Mouse (Mus musculus) megakaryocyte, embryonic 14.5 days (primary cell): Measurements from ENCODE around the gene Mtm1. TPM values are rescaled to one million over a fixed set of nuclear protein-coding genes. Genes with fewer than 3 reads are reported as not detected.

ENCODE experiments used
- H3K27me3 ChIP-seq: replicated peaks from 2 replicates; pipeline ENCODE3; 2012; ENCODE audit warnings: inconsistent platforms
- H3K36me3 ChIP-seq: replicated peaks from 2 replicates; pipeline ENCODE3; 2012; ENCODE audit warnings: low read length, inconsistent platforms, mixed read lengths
- H3K4me1 ChIP-seq: 2 replicates; pipeline ENCODE4 v1.6.1; 2012; ENCODE audit warnings: inconsistent platforms
- H3K4me3 ChIP-seq: replicated peaks from 2 replicates; pipeline ENCODE3; 2012; ENCODE audit warnings: moderate library complexity, mild to moderate bottlenecking, inconsistent platforms
- H3K9me3 ChIP-seq: 2 replicates; pipeline ENCODE4 v1.6.1; 2012; ENCODE audit warnings: inconsistent platforms
- FLI1 ChIP-seq: IDR thresholded peaks from 2 replicates; pipeline ENCODE4 v1.6.1; 2012; ENCODE audit warnings: low read length, inconsistent platforms, mixed read lengths
- GATA1 ChIP-seq: IDR thresholded peaks from 3 replicates; pipeline ENCODE4 v1.6.1; 2012; ENCODE audit warnings: mixed read lengths, low read length, inconsistent platforms, borderline replicate concordance
- polyA plus RNA-seq: library from polyadenylated mRNA; stranded (reverse); fragments of >175 nt; gene quantifications from 2 replicates; pipeline ENCODE4 v1.2.3, GENCODE M21; 2012; ENCODE audit warnings: low replicate concordance; ENCODE audit not compliant: insufficient read depth

Mtm1 gene
- polyA plus RNA-seq = 0.39 TPM in 1 of 2 replicates, not detected in the other

- peaks cover 7% of the 10 kb centered on the region for H3K4me1 ChIP-seq
Observed at GRCm38 (mm10) chrX:71210467-71210866, at the start of gene Mtm1. Gene Mtm1 (plus strand): TSS chrX:71210767.

DNA sequence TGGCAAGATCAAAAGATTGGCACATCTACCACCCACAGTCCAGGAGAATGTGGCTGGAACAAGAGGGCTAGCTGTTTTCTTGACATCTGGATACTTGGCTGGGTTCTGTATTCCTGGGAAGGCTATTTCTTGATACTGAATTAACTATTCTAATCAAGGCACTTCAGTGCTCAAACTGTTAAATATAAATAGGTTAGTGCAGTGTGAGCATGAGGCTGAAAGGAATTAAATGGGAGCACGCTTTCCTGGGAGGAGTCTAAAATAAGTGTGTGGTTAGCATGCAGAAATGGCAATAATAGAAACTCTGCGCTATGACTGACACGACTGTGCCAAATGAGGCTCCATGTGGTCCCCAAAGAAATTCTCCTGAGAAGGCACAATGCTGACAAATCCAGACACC lies 29.0 kb upstream of the Mtm1 start:
- Histone ChIP-seq H3K9me3 (no peaks in the 10 kb centered on the region), H3K4me1 (peaks cover 17% of the 10 kb centered on the region), H3K36me3 (no peaks in the 10 kb centered on the region), H3K27me3 (peaks cover 34% of the 10 kb centered on the region), H3K4me3 (no peak overlapping the region)
- no peak for TF ChIP-seq FLI1
- TF ChIP-seq GATA1 = no peak

More at GRCm38 (mm10) chrX:71210467-71210866, at the start of gene Mtm1:
- Histone ChIP-seq H3K9me3 (no peaks in the 10 kb centered on the region), H3K4me3 (no peak within 1 kb of the TSS), H3K36me3 (no peaks in the 10 kb centered on the region), H3K27me3 (peaks cover 4% of the 10 kb centered on the region)
- TF ChIP-seq GATA1 (no peak), FLI1 (no peak)

- H3K9me3 ChIP-seq = no peaks in the 10 kb centered on the region
- no peak for TF ChIP-seq GATA1
- no peak for TF ChIP-seq FLI1
- peaks cover 39% of the 10 kb centered on the region for H3K27me3 ChIP-seq
- peaks cover 17% of the 10 kb centered on the region for H3K4me1 ChIP-seq
- no peak overlapping the region for H3K4me3 ChIP-seq
- H3K36me3 ChIP-seq = no peaks in the 10 kb centered on the region
Observed at GRCm38 (mm10) chrX:71183671-71184070, 26.9 kb upstream of the Mtm1 start.

DNA sequence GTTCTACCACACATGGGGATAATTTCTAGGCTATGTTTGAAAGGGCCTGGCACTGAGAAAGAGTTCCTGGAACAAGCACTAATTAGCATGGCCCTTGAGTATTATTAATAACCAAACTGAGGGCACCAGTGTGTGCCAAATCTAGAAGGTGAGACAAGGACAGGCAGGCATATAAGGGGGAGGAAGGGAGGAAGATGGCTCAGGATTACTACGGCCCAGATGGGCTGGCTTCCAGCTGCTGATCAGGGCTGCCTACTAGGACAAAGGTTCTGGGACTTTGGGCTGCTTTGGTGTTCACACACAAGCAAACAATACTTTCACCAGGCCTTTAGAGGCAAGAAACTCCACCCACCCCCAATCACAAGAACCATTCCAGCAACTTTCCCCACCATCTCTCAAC lies 24.2 kb upstream of the Mtm1 start:
- Histone ChIP-seq H3K4me3 (no peak overlapping the region), H3K4me1 (peaks cover 12% of the 10 kb centered on the region), H3K9me3 (no peaks in the 10 kb centered on the region), H3K36me3 (no peaks in the 10 kb centered on the region), H3K27me3 (peaks cover 48% of the 10 kb centered on the region)
- TF ChIP-seq GATA1 (no peak), FLI1 (no peak)

DNA sequence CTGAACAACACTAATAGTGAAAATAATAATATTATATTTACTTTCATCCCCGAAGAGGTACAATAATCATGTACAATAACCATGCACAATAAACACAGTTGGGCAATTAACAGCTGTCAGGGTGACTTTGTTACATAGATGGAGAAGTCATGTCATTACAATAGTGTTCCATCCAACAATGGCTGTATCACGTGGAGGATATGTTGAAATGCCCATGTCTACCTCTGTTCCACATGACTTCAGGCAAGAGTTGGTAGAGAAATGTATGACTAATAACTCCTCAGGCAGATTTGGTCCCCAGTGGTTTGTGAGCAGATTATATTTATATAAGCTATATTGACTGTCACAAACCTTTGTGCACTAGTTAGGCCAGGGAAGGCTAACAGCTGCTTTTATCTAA lies 5.8 kb upstream of the Mtm1 start:
- TF ChIP-seq GATA1 = no peak
- no peak for TF ChIP-seq FLI1
- peaks cover 7% of the 10 kb centered on the region for H3K4me1 ChIP-seq
- no peak overlapping the region for H3K4me3 ChIP-seq
- peaks cover 5% of the 10 kb centered on the region for H3K27me3 ChIP-seq
- no peaks in the 10 kb centered on the region for H3K9me3 ChIP-seq
- no peaks in the 10 kb centered on the region for H3K36me3 ChIP-seq

- TF ChIP-seq GATA1 (no peak; the same call in 2 of the 3 replicates), FLI1 (no peak)
- Histone ChIP-seq H3K4me1 (peaks cover 7% of the 10 kb centered on the region), H3K9me3 (no peaks in the 10 kb centered on the region), H3K27me3 (peaks cover 5% of the 10 kb centered on the region), H3K4me3 (no peak overlapping the region), H3K36me3 (no peaks in the 10 kb centered on the region)
Observed at GRCm38 (mm10) chrX:71205821-71206542, 4.6 kb upstream of the Mtm1 start.

DNA sequence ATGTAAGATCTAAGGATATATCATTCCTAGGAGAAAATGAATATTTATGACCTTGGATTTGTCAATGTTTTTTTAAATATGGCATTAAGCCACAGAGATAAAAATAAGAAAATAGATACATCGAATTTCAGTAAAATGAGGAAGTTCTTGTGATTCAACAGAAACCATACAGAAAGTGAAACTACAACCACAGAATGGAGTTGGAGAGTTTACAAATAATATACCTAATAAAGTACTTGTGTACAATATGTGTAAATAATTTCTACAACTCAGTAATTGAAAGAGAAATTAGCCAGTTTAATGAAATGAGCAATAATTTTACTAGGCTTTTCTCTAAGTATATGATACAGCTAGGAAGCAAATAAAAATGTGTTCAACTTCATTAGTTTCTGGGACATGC lies 4.0 kb upstream of the Mtm1 start:
- H3K36me3 ChIP-seq = no peaks in the 10 kb centered on the region
- TF ChIP-seq FLI1 (no peak), GATA1 (no peak)
- no peaks in the 10 kb centered on the region for H3K9me3 ChIP-seq
- no peak overlapping the region for H3K4me3 ChIP-seq
- H3K27me3 ChIP-seq = peaks cover 5% of the 10 kb centered on the region
- H3K4me1 ChIP-seq = peaks cover 7% of the 10 kb centered on the region

DNA sequence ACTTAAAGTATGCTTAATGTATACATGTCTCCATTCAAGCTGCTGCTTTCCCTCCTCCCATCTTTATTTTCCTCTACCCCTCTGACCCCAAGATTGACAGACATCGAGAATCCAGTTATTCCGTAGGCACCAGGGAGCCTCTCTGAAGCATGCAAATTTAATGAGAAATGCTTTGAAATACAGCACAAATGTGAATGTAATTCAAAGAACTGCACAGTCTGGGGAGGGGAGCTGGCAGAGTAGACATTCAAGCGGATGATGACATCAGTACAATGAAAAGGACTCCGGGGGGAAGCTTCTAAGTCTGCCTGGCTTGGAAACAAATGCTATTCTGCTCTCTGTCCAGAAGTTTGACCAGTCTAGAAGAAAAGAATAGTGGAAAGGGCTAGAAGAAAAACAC lies 2.3 kb downstream of the Mtm1 start:
- H3K4me1 ChIP-seq = 0 out of 2 replicates have a peak, but pooled peaks cover 4% of the 10 kb centered on the region
- TF ChIP-seq GATA1 (no peak), FLI1 (no peak)
- no peaks in the 10 kb centered on the region for H3K36me3 ChIP-seq
- H3K4me3 ChIP-seq = no peak overlapping the region
- H3K9me3 ChIP-seq = no peaks in the 10 kb centered on the region
- H3K27me3 ChIP-seq = peaks cover 4% of the 10 kb centered on the region

DNA sequence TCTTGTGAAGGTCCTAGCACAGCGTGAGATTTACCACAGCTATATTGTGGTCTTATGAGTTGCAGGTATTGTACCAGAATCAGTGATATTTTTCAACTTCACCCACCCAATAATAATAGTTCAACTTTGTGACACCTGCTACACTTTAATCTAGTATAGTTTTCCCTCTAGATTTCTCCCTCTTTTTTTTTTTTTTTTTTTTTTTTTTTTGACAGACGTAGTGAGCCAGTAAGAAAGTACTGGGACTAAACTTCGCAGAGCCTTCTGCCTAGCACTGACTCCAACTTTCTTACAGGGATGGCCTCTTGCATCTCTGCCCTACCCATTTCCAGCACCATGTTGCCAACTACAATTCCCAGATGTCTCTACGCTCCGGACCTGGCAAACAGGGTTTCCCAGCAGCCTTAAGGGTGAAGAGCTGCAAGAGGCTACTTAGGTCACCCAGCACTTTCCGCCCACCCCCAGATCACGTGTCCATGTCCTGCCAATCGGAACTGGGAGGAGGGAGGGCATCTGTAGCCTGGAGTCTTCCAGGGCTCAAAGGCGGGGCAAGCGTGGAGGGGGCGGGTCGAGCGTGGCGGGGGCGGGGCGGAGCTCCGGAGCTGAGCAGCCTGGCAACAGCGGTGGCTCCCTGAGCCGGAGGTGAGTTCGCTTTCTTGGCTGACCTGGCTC lies 4.0 kb downstream of the Mtm1 start:
- Histone ChIP-seq H3K4me3 (peak overlapping the region; percentile 92), H3K36me3 (no peaks in the 10 kb centered on the region), H3K4me1 (0 out of 2 replicates have a peak, but pooled peaks cover 4% of the 10 kb centered on the region)

DNA sequence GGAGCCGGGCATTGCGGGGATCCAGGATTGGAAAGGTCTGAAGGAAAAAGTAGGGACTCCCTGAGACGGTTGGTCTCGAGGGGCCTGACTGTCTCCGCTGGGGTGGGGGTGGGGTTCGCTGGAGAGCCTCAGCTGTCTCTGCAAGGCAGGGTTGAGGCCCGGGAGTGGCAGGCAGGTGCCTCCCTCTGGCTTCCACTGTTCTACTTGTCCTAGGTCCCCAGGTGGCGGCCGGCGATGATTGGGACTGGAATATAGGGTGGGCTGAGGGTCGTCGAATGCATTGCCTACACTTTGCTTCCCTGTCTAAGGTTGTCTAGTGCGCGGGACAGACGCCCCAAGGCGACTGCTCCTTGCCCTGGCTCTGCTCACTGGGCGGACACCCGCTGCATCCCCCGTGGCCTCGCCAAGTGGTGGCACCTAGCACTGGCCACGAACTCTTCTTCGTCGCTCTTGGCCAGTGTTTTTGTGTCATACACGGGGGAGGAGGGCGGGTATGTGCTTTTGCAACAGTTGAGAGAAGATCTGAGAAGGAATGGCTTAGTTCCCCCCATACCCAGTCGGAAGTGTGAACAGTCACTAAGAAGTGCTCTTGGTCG lies 4.6 kb downstream of the Mtm1 start:
- TF ChIP-seq GATA1 (no peak), FLI1 (no peak)
- Histone ChIP-seq H3K4me1 (0 out of 2 replicates have a peak, but pooled peaks cover 4% of the 10 kb centered on the region), H3K36me3 (no peaks in the 10 kb centered on the region), H3K27me3 (peaks cover 4% of the 10 kb centered on the region), H3K4me3 (peak overlapping the region; percentile 92), H3K9me3 (no peaks in the 10 kb centered on the region)

More for the DNA sequence above, 4.0 kb downstream of the Mtm1 start:
- TF ChIP-seq GATA1 = no peak
- Histone ChIP-seq H3K27me3 (peaks cover 4% of the 10 kb centered on the region), H3K9me3 (no peaks in the 10 kb centered on the region)
